Mouse (Mus musculus): ENCODE data around the gene Fgf7. TPM values are rescaled to one million over a fixed set of nuclear protein-coding genes. Genes with fewer than 3 reads are reported as not detected.

The Fgf7 gene
- total RNA-seq (2023) = not detected

DNA sequence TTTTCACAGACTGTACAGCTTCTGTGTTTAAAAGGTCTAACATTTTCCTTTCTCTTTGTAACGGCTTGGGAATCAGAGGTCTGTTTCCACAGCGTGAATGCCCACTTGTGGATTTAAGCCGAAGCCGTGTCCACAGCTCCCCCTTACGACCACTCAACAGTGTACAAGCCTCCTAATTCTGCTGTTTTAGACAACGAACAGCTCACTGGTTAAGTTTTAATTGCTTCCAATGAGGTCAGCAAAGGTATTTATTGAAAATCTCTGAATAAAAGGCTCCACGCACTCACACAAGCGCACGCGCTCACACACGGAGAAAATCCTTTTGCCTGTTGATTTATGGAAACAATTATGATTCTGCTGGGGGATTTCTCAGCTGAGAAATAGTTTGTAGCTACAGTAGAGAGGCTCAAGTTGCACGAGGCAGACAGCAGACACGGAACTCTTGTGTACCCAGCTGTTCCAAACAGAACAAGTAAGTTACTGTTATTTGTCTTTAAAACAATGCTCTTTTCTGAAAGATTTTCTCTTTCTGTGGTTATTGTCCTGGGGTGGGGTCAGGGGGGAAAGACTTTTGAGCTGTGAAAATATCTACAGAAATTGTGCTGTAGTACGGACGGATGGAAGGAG is at the start of gene Fgf7:
Gene Fgf7, plus strand, starts transcription at position 280 of the 627 bp plus-strand sequence.

Other genes starting within 250 kb of the Fgf7 start
- 10 to 100 TPM; 23.1 to 24.7 TPM for gene Galk2, start 175.5 kb upstream of the Fgf7 start, total RNA-seq (2023)
- 10 to 100 TPM; 58.9 to 70.3 TPM for gene Cops2, start 175.5 kb upstream of the Fgf7 start, total RNA-seq (2023)
- not detected for gene Fam227b, start 117.3 kb downstream of the Fgf7 start, total RNA-seq (2023)
- gene Dtwd1, start 117.5 kb downstream of the Fgf7 start, total RNA-seq (2023) = 1 to 10 TPM; 5.3 to 9.1 TPM
- gene Gm17555, start 180.4 kb downstream of the Fgf7 start, total RNA-seq (2023) = not detected